Mouse (Mus musculus) midbrain, embryonic 14.5 days (tissue): Measurements from ENCODE around the gene Zfp385a. TPM values are rescaled to one million over a fixed set of nuclear protein-coding genes. Genes with fewer than 3 reads are reported as not detected.

Experiments used
- ATAC-seq: fragments of 200-750 bp; cut with Nextera tagmentation; 2 replicates; pipeline ENCODE4 v1.8.0; 2017; ENCODE audit warnings: moderate number of reproducible peaks, moderate library complexity; ENCODE audit not compliant: low FRiP score, low TSS enrichment
- DNase-seq: peaks from one replicate; pipeline ENCODE4 v3.0.0-alpha.2; 2015
- H3K27ac ChIP-seq: fragments of 300-500 bp; sonication (generic); replicated peaks from 2 replicates; pipeline ENCODE4 v1.5.1; 2014; ENCODE audit warnings: mild to moderate bottlenecking, low read depth, low read length, moderate library complexity
- H3K27me3 ChIP-seq: fragments of 300-500 bp; sonication (generic); 2 replicates; pipeline ENCODE4 v1.6.1; 2014; ENCODE audit warnings: low read length, control low read depth, mixed read lengths; ENCODE audit not compliant: control insufficient read depth, insufficient read depth
- H3K36me3 ChIP-seq: fragments of 300-500 bp; sonication (generic); 2 replicates; pipeline ENCODE4 v1.6.1; 2014; ENCODE audit warnings: low read length, control low read depth; ENCODE audit not compliant: control insufficient read depth, insufficient read depth
- H3K4me1 ChIP-seq: fragments of 300-500 bp; sonication (generic); 2 replicates; pipeline ENCODE4 v1.6.1; 2014; ENCODE audit warnings: mild to moderate bottlenecking, antibody characterized with exemption, low read length, control low read depth; ENCODE audit not compliant: control insufficient read depth, insufficient read depth
- H3K4me2 ChIP-seq: fragments of 300-500 bp; sonication (generic); 2 replicates; pipeline ENCODE4 v1.6.1; 2014; ENCODE audit warnings: mild to moderate bottlenecking, low read length, moderate library complexity
- H3K4me3 ChIP-seq: fragments of 300-500 bp; sonication (generic); replicated peaks from 2 replicates; pipeline ENCODE4 v1.5.1; 2014; ENCODE audit warnings: low read depth, low read length
- H3K9ac ChIP-seq: fragments of 300-500 bp; sonication (generic); replicated peaks from 2 replicates; pipeline ENCODE4 v1.6.1; 2014; ENCODE audit warnings: mild to moderate bottlenecking, low read length, moderate library complexity
- H3K9me3 ChIP-seq: fragments of 300-500 bp; sonication (generic); 2 replicates; pipeline ENCODE4 v1.6.1; 2016; ENCODE audit warnings: low read length, control low read depth, mixed read lengths; ENCODE audit not compliant: control insufficient read depth
- WGBS: fragments of 180-500 bp; shearing (Covaris S2); extraction: QIAGEN DNeasy Blood & Tissue Kit; methylation state at CpG from one replicate; pipeline ENCODE4 v1.1.7; 2014; 5-methylcytosine and 5-hydroxymethylcytosine counted together
- polyA plus RNA-seq: library from polyadenylated mRNA; unstranded; fragments of >200 nt; fragmentation: Nextera tagmentation; extraction: Ambion mirVana; gene quantifications from 2 replicates; pipeline ENCODE4 v1.2.1, GENCODE M21; 2014

The Zfp385a gene
- polyA plus RNA-seq, 1 experiment from 2014 or later: 20.9 TPM

DNA sequence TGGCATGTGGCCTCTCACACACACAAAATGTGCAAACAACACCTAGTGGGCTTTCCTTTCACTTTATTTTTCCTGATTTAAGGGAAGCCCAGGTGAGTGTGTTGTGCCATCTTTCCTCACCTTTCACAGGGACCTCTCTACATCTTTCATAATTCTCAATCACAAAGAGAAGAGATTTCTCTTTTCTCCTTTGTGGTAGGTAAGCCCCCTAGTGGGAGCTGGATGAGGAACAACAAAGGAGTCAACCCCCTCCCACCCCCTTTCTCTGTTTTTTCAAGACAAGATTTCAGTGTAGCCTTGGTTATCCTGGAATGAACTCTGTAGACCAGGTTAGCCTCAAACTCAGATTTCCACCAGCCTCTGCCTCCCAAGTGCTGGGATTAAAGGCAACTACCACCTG is 3.7 kb upstream of the Zfp385a start:
- Histone ChIP-seq H3K9ac (no peak overlapping the region), H3K9me3 (no peaks in the 10 kb centered on the region), H3K4me1 (peaks cover 5% of the 10 kb centered on the region), H3K27ac (no peak overlapping the region), H3K27me3 (peaks cover 7% of the 10 kb centered on the region; the same call in 1 of the 2 replicates), H3K36me3 (no peaks in the 10 kb centered on the region), H3K4me2 (no peak overlapping the region), H3K4me3 (no peak overlapping the region)
- DNase-seq (no peak), ATAC-seq (no peak)

DNA sequence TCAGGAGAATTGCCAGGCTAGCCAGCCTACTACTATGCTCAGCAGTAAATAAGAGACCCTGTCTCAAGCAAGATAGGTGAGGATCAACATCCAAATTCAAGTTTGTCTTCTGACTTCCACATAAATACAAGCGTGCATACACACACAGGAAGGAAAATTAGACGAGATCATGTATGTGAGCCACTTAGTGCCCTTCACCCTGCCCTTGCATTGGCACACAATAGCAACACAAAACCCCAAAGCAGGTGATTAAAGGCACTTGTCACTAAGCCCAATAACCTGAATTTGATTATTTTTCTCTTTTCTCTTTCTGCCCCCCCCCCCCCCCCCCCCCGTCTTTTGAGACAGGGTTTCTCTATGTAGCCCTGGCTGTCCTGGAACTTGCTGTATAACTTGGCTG is 3.1 kb upstream of the Zfp385a start:
- Histone ChIP-seq H3K9ac (no peak overlapping the region), H3K9me3 (no peaks in the 10 kb centered on the region), H3K27ac (no peak overlapping the region), H3K4me3 (no peak overlapping the region), H3K27me3 (peaks cover 7% of the 10 kb centered on the region; the same call in 1 of the 2 replicates), H3K36me3 (no peaks in the 10 kb centered on the region), H3K4me2 (no peak overlapping the region), H3K4me1 (peaks cover 5% of the 10 kb centered on the region)
- ATAC-seq: no peak
- 77% methylated on average over 3 of the region's 3 CpGs for WGBS
- DNase-seq: no peak

DNA sequence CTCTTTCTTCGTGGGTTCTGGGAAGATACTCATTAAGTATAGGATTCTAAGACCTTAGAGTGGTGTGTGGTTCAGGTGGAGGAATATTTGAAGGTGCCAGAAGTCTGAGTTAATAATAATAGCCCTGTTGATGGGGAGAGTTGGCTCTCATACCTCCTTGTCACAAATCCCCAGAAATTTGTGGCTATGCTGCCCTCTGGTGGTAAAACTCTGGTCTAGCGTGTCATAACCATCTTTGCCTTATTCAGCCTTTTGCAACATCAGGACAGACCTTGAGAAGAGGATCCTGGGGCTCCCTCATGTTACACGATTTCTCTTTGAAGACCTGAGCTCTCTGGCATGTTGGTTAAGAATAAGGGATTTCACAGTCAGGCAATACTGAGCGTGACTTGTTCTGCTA is 2.5 kb upstream of the Zfp385a start:
- Histone ChIP-seq H3K4me1 (peaks cover 5% of the 10 kb centered on the region), H3K4me3 (no peak overlapping the region), H3K4me2 (no peak overlapping the region), H3K27ac (no peak overlapping the region), H3K27me3 (peaks cover 7% of the 10 kb centered on the region; the same call in 1 of the 2 replicates), H3K9me3 (no peaks in the 10 kb centered on the region), H3K36me3 (no peaks in the 10 kb centered on the region), H3K9ac (no peak overlapping the region)
- WGBS: 15% methylated on average over 4 of the region's 4 CpGs
- DNase-seq (peak; percentile 95), ATAC-seq (no peak)

DNA sequence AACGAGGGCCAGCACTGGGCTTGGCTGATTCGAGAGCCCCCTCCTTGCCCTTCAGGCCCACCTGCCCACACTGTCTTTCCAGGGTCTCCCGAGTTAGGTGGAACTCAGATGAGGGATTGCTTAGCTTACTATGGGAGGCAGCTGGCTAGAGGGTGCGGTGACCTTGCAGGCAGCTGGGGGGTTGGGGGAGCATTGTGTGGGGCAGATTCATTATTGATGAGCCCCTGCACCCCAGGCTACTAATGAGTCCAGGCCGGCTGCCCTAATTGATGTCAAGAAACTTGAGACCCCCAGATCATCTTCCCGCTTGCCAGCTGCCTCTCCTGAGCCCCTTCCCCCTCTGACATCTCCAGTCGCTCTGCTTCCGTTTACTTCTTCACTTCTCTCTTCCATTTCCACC is 1.7 kb upstream of the Zfp385a start:
- H3K9ac ChIP-seq: no peak overlapping the region
- no peak for ATAC-seq

DNA sequence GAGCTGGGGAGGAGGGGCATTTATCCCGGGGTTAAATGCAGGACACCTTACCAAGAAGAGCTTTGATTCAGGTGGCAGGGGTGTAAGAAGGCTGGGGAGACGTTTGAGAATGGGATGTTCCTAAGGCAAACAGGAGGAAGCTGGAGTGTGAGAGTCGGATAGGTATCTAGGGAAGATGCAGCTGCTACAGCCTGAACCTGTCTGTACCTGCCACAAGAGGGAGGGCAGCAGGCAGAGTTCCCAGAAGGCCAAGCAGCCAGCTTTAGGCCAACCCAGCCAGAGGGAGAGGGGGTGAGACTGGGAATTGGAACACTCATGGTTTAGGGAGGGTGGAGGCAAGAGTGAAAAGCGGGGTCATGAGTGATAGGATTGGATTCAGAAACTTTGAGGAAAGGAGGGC is 893 bp upstream of the Zfp385a start:
- Histone ChIP-seq H3K27ac (no peak overlapping the region), H3K4me2 (peak overlapping the region; percentile 59)

More for the DNA sequence above, 1.7 kb upstream of the Zfp385a start:
- DNase-seq: no peak
- 44% methylated on average over 8 of the region's 8 CpGs for WGBS
- H3K27me3 ChIP-seq: peaks cover 7% of the 10 kb centered on the region; the same call in 1 of the 2 replicates
- peaks cover 5% of the 10 kb centered on the region for H3K4me1 ChIP-seq
- H3K9me3 ChIP-seq: no peaks in the 10 kb centered on the region
- H3K27ac ChIP-seq: no peak overlapping the region
- H3K4me2 ChIP-seq: no peak overlapping the region
- no peaks in the 10 kb centered on the region for H3K36me3 ChIP-seq
- H3K4me3 ChIP-seq: no peak overlapping the region

DNA sequence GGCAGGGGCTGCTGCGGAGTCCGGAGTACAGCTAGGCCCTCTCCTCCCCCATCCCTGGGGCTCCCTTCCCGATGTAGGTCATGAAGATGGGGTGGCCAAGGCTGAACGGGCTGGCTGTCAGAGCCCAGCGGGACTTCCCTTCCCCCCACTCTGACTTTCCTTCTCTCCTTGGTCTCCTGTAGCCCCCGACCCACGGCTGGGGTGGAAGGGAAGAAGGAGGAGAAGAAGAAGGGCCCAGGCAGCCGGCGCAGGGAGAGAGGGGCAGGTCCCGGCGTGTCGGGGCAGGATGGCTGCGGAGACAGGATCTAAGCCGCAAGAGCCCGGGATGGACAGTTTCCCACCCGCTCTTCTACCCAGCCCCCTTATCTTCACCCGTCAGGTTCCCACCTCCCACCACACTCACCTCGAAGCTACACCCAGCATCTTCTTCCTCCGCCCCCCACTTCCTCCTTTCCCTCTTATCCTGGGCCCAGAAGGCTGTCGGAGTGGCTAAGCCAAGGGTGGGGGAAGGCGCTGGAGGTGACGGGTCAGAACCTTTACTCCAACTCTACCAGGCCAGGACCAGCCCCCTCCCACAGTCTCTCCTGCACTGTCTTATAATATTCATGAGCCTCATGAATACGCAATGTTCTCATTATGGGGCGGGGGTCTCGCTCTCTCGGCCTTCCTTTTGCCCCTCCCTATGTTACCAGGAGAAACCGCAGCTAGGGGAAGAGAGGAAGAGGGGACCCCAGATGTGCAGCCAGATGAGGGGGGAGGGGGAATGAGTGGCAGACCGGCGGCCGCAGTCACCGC is 530 bp downstream of the Zfp385a start:
- H3K4me3 ChIP-seq: peak overlapping the region; percentile 52
- peaks cover 7% of the 10 kb centered on the region; the same call in 1 of the 2 replicates for H3K27me3 ChIP-seq
- peak overlapping the region; percentile 59 for H3K4me2 ChIP-seq
- peaks cover 7% of the 10 kb centered on the region for H3K4me1 ChIP-seq
- peak; percentile 26 for ATAC-seq
- no peaks in the 10 kb centered on the region for H3K9me3 ChIP-seq
- H3K36me3 ChIP-seq: no peaks in the 10 kb centered on the region
- H3K9ac ChIP-seq: peak overlapping the region; percentile 59
- WGBS: 1% methylated on average over 29 of the region's 31 CpGs
- DNase-seq: peak; percentile 66
- H3K27ac ChIP-seq: no peak overlapping the region

More for the DNA sequence above, 893 bp upstream of the Zfp385a start:
- Histone ChIP-seq H3K9ac (no peak overlapping the region), H3K27me3 (peaks cover 7% of the 10 kb centered on the region; the same call in 1 of the 2 replicates), H3K4me1 (peaks cover 5% of the 10 kb centered on the region), H3K9me3 (no peaks in the 10 kb centered on the region), H3K36me3 (no peaks in the 10 kb centered on the region), H3K4me3 (no peak overlapping the region)
- no peak for DNase-seq
- no peak for ATAC-seq
- 18% methylated on average over 4 of the region's 4 CpGs for WGBS

DNA sequence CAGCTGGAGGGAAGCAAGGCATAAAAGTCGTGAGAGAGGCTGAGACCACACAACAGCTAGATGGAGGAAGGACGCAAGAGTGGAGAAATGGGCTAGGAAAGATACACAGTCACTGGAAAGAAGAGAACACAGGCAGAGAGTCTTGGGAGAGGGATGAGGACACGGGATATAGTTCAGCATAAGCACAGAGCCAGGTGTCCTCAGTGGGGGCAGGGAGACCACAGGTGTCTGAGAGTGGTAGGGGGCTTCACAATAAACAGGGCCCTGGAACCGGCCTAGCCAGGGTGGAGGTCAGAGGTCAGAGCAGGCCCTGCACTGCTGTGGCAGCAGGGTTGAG is 1.1 kb downstream of the Zfp385a start:
- Histone ChIP-seq H3K36me3 (no peaks in the 10 kb centered on the region), H3K4me3 (peak overlapping the region; percentile 52), H3K27ac (no peak overlapping the region), H3K4me1 (peaks cover 13% of the 10 kb centered on the region), H3K9me3 (no peaks in the 10 kb centered on the region), H3K4me2 (peak overlapping the region; percentile 59), H3K9ac (no peak overlapping the region), H3K27me3 (peaks cover 7% of the 10 kb centered on the region; the same call in 1 of the 2 replicates)
- ATAC-seq (no peak), DNase-seq (no peak)
- WGBS: 35% methylated on average over 4 of the region's 4 CpGs

DNA sequence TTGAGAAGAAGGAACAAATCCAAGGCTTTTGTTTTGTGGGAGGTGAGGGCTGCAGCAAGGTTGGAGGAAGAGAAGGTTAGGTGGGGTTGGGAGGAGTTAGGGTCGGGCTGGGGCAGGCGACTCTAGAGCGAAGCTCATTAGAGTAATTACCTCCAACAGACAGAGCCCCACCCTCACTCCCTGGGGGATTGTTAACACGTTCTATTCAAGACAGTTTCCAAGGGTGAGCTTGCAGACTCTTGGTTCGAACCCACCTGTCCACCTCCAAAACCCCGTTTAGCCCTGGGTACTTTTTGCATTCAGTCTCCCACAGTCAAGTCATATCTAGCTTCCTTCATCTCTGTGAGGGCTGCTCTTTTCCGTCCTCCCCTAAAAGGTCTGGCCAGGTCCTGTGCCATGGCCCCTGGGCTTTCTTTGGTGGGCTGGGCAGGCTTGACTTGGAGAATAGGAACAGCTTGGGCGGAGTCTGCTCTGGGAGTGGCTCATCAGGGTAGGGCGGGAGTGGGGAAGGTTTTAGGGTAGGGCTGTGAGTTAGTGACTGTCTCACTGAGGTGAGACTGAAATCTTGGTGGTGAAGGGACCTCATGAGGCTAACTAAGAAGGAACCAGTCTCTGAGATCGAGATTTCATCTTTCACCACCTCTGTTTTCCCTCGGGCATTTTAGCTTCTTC is 2.8 kb downstream of the Zfp385a start:
- peaks cover 24% of the 10 kb centered on the region for H3K4me1 ChIP-seq
- WGBS: 27% methylated on average over 11 of the region's 11 CpGs

More for the DNA sequence above, 2.8 kb downstream of the Zfp385a start:
- H3K9ac ChIP-seq: no peak overlapping the region
- H3K4me2 ChIP-seq: no peak overlapping the region
- no peak overlapping the region for H3K4me3 ChIP-seq
- no peaks in the 10 kb centered on the region for H3K9me3 ChIP-seq
- DNase-seq (no peak), ATAC-seq (no peak)
- peaks cover 7% of the 10 kb centered on the region; the same call in 1 of the 2 replicates for H3K27me3 ChIP-seq
- H3K36me3 ChIP-seq: no peaks in the 10 kb centered on the region
- H3K27ac ChIP-seq: no peak overlapping the region
